Mouse (Mus musculus) right cerebral cortex, adult 2 months (tissue): ENCODE measurements at regions not wholly inside any gene's neighbourhood (a gene's known extent, or its start where the extent isn't known, plus 50 kb on each side); places are given as distances from the start of the nearest gene placed in this dataset.
A peak's percentile ranks its signal among the peaks of the same experiment; 100 is the strongest.

Experiments
- DNase-seq, 2 experiments: peaks; one replicate each; pipeline ENCODE4 v3.0.0; 2021 to 2022; ENCODE audit warnings: low spot score in 2 of 2

- DNase-seq, result no peak
Observed at GRCm38 (mm10) chr4:5379215-5379614, 586.1 kb upstream of the Impad1 start.

GRCm38 (mm10) chr4:5358274-5358673, 565.1 kb upstream of the Impad1 start:
- DNase-seq, result no peak

GRCm38 (mm10) chr4:5346226-5346625, 553.1 kb upstream of the Impad1 start:
- no peak for DNase-seq

- DNase-seq, result no peak
Observed at GRCm38 (mm10) chr4:5344739-5345138, 551.6 kb upstream of the Impad1 start.

GRCm38 (mm10) chr4:5344311-5344710, 551.2 kb upstream of the Impad1 start:
- DNase-seq, result no peak

- DNase-seq, result no peak
Observed at GRCm38 (mm10) chr4:5337158-5337896, 544.2 kb upstream of the Impad1 start.

GRCm38 (mm10) chr4:5335030-5335429, 541.9 kb upstream of the Impad1 start:
- no peak for DNase-seq

GRCm38 (mm10) chr4:5328497-5329194, 535.5 kb upstream of the Impad1 start:
- DNase-seq, result no peak

GRCm38 (mm10) chr4:5327171-5327661, 534.1 kb upstream of the Impad1 start:
- DNase-seq, result peak; percentile 7 to 24

GRCm38 (mm10) chr4:5301461-5301860, 508.3 kb upstream of the Impad1 start:
- no peak for DNase-seq

- no peak for DNase-seq
Observed at GRCm38 (mm10) chr4:5301017-5301416, 507.9 kb upstream of the Impad1 start.

- DNase-seq, result no peak
Observed at GRCm38 (mm10) chr4:5299208-5299607, 506.1 kb upstream of the Impad1 start.

- no peak for DNase-seq
Observed at GRCm38 (mm10) chr4:5294030-5294429, 500.9 kb upstream of the Impad1 start.

- DNase-seq, result no peak
Observed at GRCm38 (mm10) chr4:5276113-5276512, 483.0 kb upstream of the Impad1 start.
